Mouse (Mus musculus) liver, embryonic 15.5 days (tissue): Measurements from ENCODE around the gene Sst. TPM values are rescaled to one million over a fixed set of nuclear protein-coding genes. Genes with fewer than 3 reads are reported as not detected.

Source experiments
- ATAC-seq: fragments of 200-750 bp; cut with Nextera tagmentation; 2 replicates; pipeline ENCODE4 v1.8.0; 2017; ENCODE audit warnings: moderate number of reproducible peaks, mild to moderate bottlenecking, moderate library complexity; ENCODE audit not compliant: insufficient read depth
- H3K27ac ChIP-seq: fragments of 300-500 bp; sonication (generic); replicated peaks from 2 replicates; pipeline ENCODE4 v1.5.1; 2015; ENCODE audit warnings: mild to moderate bottlenecking, inconsistent platforms
- H3K27me3 ChIP-seq: fragments of 300-500 bp; sonication (generic); 2 replicates; pipeline ENCODE4 v1.6.1; 2015; ENCODE audit warnings: mild to moderate bottlenecking, inconsistent platforms
- H3K36me3 ChIP-seq: fragments of 300-500 bp; sonication (generic); replicated peaks from 2 replicates; pipeline ENCODE4 v1.6.1; 2015; ENCODE audit warnings: moderate library complexity, mild to moderate bottlenecking, inconsistent platforms
- H3K4me1 ChIP-seq: fragments of 300-500 bp; sonication (generic); replicated peaks from 2 replicates; pipeline ENCODE4 v1.6.1; 2015; ENCODE audit warnings: inconsistent platforms
- H3K4me2 ChIP-seq: fragments of 300-500 bp; sonication (generic); 2 replicates; pipeline ENCODE4 v1.6.1; 2015; ENCODE audit warnings: moderate library complexity, mild to moderate bottlenecking, inconsistent platforms
- H3K4me3 ChIP-seq: fragments of 300-500 bp; sonication (generic); replicated peaks from 2 replicates; pipeline ENCODE4 v1.5.1; 2015; ENCODE audit warnings: mild to moderate bottlenecking, inconsistent platforms
- H3K9ac ChIP-seq: fragments of 300-500 bp; sonication (generic); 2 replicates; pipeline ENCODE4 v1.6.1; 2015; ENCODE audit warnings: moderate library complexity, mild to moderate bottlenecking, inconsistent platforms
- H3K9me3 ChIP-seq: fragments of 300-500 bp; sonication (generic); replicated peaks from 2 replicates; pipeline ENCODE4 v1.6.1; 2016; ENCODE audit warnings: inconsistent platforms
- WGBS: fragments of 180-500 bp; shearing (Covaris S2); methylation state at CpG from one replicate; pipeline ENCODE4 v1.1.7; 2015; ENCODE audit warnings: mixed read lengths; ENCODE audit not compliant: insufficient replicate concordance; 5-methylcytosine and 5-hydroxymethylcytosine counted together
- polyA plus RNA-seq: library from polyadenylated mRNA; unstranded; fragments of >200 nt; fragmentation: Nextera tagmentation; extraction: Ambion mirVana; gene quantifications from 2 replicates; pipeline ENCODE4 v1.2.1, GENCODE M21; 2015

Sst gene
- polyA plus RNA-seq, 1 experiment from 2014 or later, result 0.13 TPM

DNA sequence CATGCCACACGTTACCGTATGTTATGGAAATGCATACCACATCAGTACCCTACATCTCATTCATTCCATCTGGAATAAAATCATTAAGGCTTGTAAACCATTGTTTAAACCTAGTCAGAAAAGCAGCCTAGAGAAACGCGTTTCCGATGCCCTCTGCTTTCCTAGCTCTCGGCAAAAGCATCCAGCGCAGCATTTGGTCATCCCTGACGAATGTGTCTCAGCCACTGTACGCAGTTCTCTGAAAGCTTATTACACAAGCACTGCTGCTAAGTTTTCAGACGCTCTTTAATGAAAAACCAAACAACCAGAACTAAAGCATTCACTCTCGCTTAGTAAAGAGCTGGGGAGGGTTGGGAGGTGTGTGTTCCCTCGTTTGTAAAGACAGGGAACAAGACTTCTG is 5.7 kb downstream of the Sst start:
- Histone ChIP-seq H3K27ac (no peak overlapping the region), H3K36me3 (no peaks in the 10 kb centered on the region), H3K4me2 (no peak overlapping the region), H3K9me3 (no peaks in the 10 kb centered on the region), H3K27me3 (peaks cover 6% of the 10 kb centered on the region), H3K4me3 (no peak overlapping the region), H3K4me1 (no peaks in the 10 kb centered on the region), H3K9ac (no peak overlapping the region)
- WGBS, result 68% methylated on average over 12 of the region's 12 CpGs
- no peak for ATAC-seq

DNA sequence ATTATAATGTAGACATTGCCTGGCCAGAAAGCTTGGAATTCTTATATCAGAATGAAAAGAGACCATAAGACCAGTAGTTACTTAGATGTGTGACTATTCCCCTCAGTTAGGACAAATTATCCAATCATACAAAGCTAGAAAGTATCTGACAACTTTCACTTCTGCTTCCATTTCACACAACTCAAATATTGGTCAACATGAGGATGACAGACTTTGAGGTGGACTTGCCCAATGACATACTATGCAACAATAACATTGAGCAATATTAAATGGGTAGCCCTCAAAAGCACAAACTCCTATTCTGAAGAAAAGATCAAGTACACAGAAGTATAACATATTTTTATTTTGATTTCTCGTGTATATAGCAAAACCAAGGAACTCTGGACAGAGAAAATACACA is 35.5 kb downstream of the Sst start:
- no peaks in the 10 kb centered on the region for H3K4me1 ChIP-seq
- H3K4me2 ChIP-seq, result no peak overlapping the region
- no peak overlapping the region for H3K4me3 ChIP-seq
- no peaks in the 10 kb centered on the region for H3K27me3 ChIP-seq
- ATAC-seq, result no peak
- 32% methylated on average over 1 of the region's 1 CpGs for WGBS
- H3K36me3 ChIP-seq, result no peaks in the 10 kb centered on the region
- no peak overlapping the region for H3K27ac ChIP-seq
- H3K9ac ChIP-seq, result no peak overlapping the region
- no peaks in the 10 kb centered on the region for H3K9me3 ChIP-seq

DNA sequence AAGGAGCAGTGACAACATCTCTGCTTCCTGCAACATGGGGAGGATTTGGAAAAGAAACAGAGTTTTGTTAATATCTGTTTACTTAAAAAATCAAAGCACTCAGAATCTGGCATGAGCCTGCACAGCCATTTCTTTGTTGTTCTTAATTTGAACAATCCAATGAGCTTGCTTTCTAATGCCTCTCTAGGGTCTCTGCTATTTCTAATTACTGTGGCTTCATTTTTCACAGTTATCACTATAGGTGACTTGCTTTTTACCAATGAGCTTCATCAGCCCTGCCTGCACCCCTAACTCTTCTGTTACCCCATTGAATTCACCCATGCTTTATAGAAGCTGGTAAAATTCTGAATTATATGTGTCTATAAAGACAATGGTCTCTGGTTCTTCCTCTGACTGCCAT is 41.0 kb downstream of the Sst start:
- no peaks in the 10 kb centered on the region for H3K27me3 ChIP-seq
- H3K4me2 ChIP-seq, result no peak overlapping the region
- H3K9me3 ChIP-seq, result no peaks in the 10 kb centered on the region
- H3K9ac ChIP-seq, result no peak overlapping the region
- H3K4me3 ChIP-seq, result no peak overlapping the region
- H3K27ac ChIP-seq, result no peak overlapping the region
- H3K4me1 ChIP-seq, result no peaks in the 10 kb centered on the region
- no peaks in the 10 kb centered on the region for H3K36me3 ChIP-seq
- ATAC-seq, result no peak

DNA sequence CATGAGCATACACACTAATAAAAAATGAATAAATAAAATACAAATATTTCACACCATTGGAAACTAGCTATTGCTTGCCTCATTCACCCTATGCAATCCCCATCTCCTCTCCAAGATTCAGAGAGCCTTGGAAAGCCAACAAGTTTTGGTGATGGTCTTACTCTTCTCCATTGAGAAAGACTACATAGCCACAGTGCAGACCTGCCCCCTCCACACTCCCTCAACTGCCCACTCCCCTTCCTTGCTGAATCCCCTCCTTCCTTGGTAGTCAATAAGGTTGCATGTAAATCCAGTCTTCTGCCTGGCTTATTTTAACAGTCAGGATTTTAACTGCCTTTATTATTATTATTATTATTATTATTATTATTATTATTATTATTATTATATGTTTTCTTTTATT is 41.6 kb downstream of the Sst start:
- H3K27me3 ChIP-seq, result no peaks in the 10 kb centered on the region
- H3K4me2 ChIP-seq, result no peak overlapping the region
- no peaks in the 10 kb centered on the region for H3K4me1 ChIP-seq
- no peak overlapping the region for H3K9ac ChIP-seq
- no peaks in the 10 kb centered on the region for H3K9me3 ChIP-seq
- no peak overlapping the region for H3K4me3 ChIP-seq
- no peak overlapping the region for H3K27ac ChIP-seq
- ATAC-seq, result no peak
- H3K36me3 ChIP-seq, result no peaks in the 10 kb centered on the region

DNA sequence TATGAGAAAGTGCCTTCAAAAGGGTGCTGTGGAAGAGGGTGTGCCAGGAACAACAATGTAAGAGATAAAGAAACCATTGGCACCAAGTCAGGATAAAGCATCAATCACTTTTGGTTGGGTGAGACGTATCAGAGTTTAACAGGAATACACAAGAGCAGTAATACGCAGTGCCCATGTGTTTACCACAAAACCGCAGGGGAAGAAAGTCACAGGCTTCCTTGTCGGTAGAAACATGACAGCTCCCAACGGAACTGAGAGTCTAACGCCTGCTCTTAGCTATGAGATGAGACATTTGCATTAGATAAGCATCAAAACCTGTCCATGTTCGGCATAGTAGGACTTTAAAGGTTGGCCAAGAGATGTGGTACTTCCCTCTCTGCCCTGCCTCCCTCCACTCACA is 46.1 kb downstream of the Sst start:
- no peak overlapping the region for H3K4me2 ChIP-seq
- no peaks in the 10 kb centered on the region for H3K27me3 ChIP-seq
- no peak overlapping the region for H3K27ac ChIP-seq
- 35% methylated on average over 7 of the region's 7 CpGs for WGBS
- ATAC-seq, result no peak
- no peaks in the 10 kb centered on the region for H3K4me1 ChIP-seq
- no peak overlapping the region for H3K9ac ChIP-seq
- H3K36me3 ChIP-seq, result no peaks in the 10 kb centered on the region
- H3K4me3 ChIP-seq, result no peak overlapping the region
- H3K9me3 ChIP-seq, result no peaks in the 10 kb centered on the region

DNA sequence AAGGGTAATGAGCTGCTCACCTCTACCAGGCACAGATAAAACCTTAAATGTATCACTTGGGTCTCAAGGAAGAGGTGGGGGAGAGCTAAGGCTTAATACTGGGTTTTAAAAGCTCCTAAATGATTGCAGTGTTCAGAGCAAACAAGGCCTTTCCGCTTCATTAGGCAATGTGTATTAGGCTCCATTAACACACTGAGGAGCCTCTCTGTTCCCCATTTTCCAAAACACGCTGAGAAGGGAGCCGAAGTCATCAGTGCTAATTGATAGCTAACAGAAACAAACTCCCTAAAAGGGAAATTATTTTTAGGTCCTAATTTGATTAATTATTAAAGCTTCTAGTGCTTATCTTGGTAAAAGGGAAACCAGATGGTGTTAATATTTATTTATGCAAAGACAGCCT is 48.1 kb downstream of the Sst start:
- no peak for ATAC-seq

More for the DNA sequence above, 48.1 kb downstream of the Sst start:
- no peak overlapping the region for H3K4me3 ChIP-seq
- H3K27me3 ChIP-seq, result no peaks in the 10 kb centered on the region
- no peaks in the 10 kb centered on the region for H3K9me3 ChIP-seq
- no peak overlapping the region for H3K4me2 ChIP-seq
- no peaks in the 10 kb centered on the region for H3K36me3 ChIP-seq
- H3K27ac ChIP-seq, result no peak overlapping the region
- H3K9ac ChIP-seq, result no peak overlapping the region
- 55% methylated on average over 3 of the region's 3 CpGs for WGBS
- H3K4me1 ChIP-seq, result no peaks in the 10 kb centered on the region

Other genes with a start within 250 kb of the Sst start
- gene Rtp2, start 41.4 kb upstream of the Sst start, polyA plus RNA-seq, result not detected in 2 replicates
- not detected in 2 replicates for gene Gm37419, start 97.5 kb upstream of the Sst start, polyA plus RNA-seq
- gene Bcl6, start 97.9 kb upstream of the Sst start, polyA plus RNA-seq, result 0.25 and 0.33 TPM in 2 replicates